Mouse (Mus musculus) forebrain, postnatal 0 days (tissue): ENCODE measurements at regions not wholly inside any gene's neighbourhood (a gene's known extent, or its start where the extent isn't known, plus 50 kb on each side); places are given as distances from the start of the nearest gene placed in this dataset.
A peak's percentile ranks its signal among the peaks of the same experiment; 100 is the strongest.
"Not testable (repeated sequence)": the region's sequence is repeated elsewhere in the genome, so short reads cannot be mapped to it uniquely, and the experiment has no call there.

ENCODE experiments used
- ATAC-seq: fragments of 200-750 bp; cut with Nextera tagmentation; 2 replicates; pipeline ENCODE4 v1.8.0; 2017; ENCODE audit warnings: mild to moderate bottlenecking, moderate library complexity
- DNase-seq: peaks from one replicate; pipeline ENCODE4 v3.0.0-alpha.2; 2015
- H3K27ac ChIP-seq: fragments of 300-500 bp; sonication (generic); 2 replicates; pipeline ENCODE4 v1.5.1; 2014; ENCODE audit warnings: low read depth, mild to moderate bottlenecking, antibody characterized with exemption, low read length, moderate library complexity, mixed read lengths
- H3K27me3 ChIP-seq: fragments of 300-500 bp; sonication (generic); 2 replicates; pipeline ENCODE4 v1.6.1; 2014; ENCODE audit warnings: mild to moderate bottlenecking, low read length, mixed read lengths; ENCODE audit not compliant: insufficient read depth
- H3K36me3 ChIP-seq: fragments of 300-500 bp; sonication (generic); 2 replicates; pipeline ENCODE4 v1.6.1; 2014; ENCODE audit warnings: mild to moderate bottlenecking, moderate library complexity; ENCODE audit not compliant: insufficient read depth
- H3K4me1 ChIP-seq: fragments of 300-500 bp; sonication (generic); 2 replicates; pipeline ENCODE4 v1.6.1; 2014; ENCODE audit warnings: antibody characterized with exemption; ENCODE audit not compliant: insufficient read depth
- H3K4me2 ChIP-seq: fragments of 300-500 bp; sonication (generic); 2 replicates; pipeline ENCODE4 v1.6.1; 2014; ENCODE audit warnings: low read depth, mild to moderate bottlenecking, moderate library complexity
- H3K4me3 ChIP-seq: fragments of 300-500 bp; sonication (generic); 2 replicates; pipeline ENCODE4 v1.5.1; 2014; ENCODE audit warnings: low read depth, low read length, mixed read lengths
- H3K9ac ChIP-seq: fragments of 300-500 bp; sonication (generic); 2 replicates; pipeline ENCODE4 v1.6.1; 2014; ENCODE audit warnings: mild to moderate bottlenecking
- H3K9me3 ChIP-seq: fragments of 300-500 bp; sonication (generic); 2 replicates; pipeline ENCODE4 v1.6.1; 2016; ENCODE audit warnings: low read length
- CTCF ChIP-seq: sonication (generic); IDR thresholded peaks from 2 replicates; pipeline ENCODE4 v1.5.1; 2016; ENCODE audit warnings: antibody characterized with exemption, control low read depth, low read depth
- WGBS: fragments of 180-500 bp; shearing (Covaris S2); extraction: QIAGEN DNeasy Blood & Tissue Kit; methylation state at CpG from one replicate; pipeline ENCODE4 v1.1.7; 2014; 5-methylcytosine and 5-hydroxymethylcytosine counted together

DNA sequence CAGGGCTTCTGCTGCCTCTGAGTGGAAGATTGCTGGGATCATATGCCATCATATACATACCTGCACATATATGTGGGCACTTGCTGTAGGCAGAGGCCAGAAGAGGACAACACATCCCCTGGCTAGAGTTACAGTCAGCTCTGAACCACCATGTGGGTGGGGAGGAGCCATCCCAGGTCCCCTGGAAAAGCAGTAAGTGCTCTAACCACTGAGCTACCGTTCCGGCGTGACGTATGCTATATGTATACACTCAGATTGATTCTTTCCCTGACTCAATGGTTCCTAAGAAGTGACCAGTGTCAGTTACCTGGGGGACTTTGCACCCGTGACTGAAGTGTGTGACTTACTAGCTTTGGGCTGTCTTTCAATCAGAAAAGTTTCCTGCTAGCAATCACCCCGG is 104.6 kb downstream of the Sox2 start:
- no peak for ATAC-seq
- H3K27ac ChIP-seq = no peak overlapping the region
- WGBS = 96% methylated on average over 6 of the region's 6 CpGs
- H3K9ac ChIP-seq = no peak overlapping the region
- no peaks in the 10 kb centered on the region for H3K27me3 ChIP-seq
- H3K4me1 ChIP-seq = peaks cover 3% of the 10 kb centered on the region; the same call in 1 of the 2 replicates
- no peak for DNase-seq
- no peaks in the 10 kb centered on the region for H3K36me3 ChIP-seq
- no peak overlapping the region for H3K4me3 ChIP-seq
- no peak overlapping the region for H3K4me2 ChIP-seq
- no peaks in the 10 kb centered on the region for H3K9me3 ChIP-seq
- no peak for TF ChIP-seq CTCF

DNA sequence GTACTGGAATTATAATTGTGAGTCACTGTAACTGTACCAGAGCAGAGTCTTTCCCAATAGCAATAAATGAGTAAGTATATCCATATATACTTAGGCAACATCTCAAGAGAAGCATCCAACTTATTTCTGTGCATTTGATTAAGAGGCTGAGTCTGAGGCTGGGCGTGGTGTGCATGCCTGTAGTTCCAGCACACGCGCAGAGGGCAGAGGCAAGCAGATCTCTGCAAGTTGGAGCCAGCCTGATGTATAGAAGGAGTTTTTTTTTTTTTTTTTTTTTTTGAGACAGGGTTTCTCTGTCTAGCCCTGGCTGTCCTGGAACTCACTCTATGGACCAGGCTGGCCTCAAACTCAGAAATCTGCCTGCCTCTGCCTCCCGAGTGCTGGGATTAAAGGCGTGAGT is 105.1 kb downstream of the Sox2 start:
- not testable (repeated sequence) for H3K4me2 ChIP-seq, ATAC-seq, DNase-seq, H3K36me3 ChIP-seq, H3K27me3 ChIP-seq, H3K9ac ChIP-seq, H3K4me1 ChIP-seq, H3K9me3 ChIP-seq, H3K4me3 ChIP-seq, H3K27ac ChIP-seq
- 96% methylated on average over 5 of the region's 5 CpGs for WGBS

DNA sequence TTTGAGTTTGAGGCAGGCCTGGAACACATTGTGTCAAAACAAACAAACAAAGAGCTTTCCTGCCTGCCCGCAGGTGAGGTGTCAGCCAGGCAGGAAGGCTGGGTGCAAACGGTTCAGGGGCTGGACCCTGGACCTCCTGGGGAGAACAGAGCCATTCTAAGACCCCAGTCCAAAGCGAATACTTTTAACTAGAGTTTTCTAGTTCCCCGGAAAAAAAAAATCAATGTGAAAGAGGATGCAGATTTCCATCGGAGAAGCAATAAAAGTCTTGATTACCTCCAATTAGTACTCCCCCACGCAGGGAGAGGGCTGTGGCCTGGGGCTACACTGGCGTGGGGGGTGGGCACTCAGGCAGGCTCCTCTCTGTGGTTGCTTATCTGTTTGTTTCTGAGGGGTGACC is 106.4 kb downstream of the Sox2 start:
- TF ChIP-seq CTCF = no peak
- Histone ChIP-seq H3K4me2 (no peak overlapping the region), H3K9me3 (no peaks in the 10 kb centered on the region), H3K4me1 (no peaks in the 10 kb centered on the region), H3K36me3 (no peaks in the 10 kb centered on the region), H3K4me3 (no peak overlapping the region), H3K27ac (no peak overlapping the region), H3K9ac (no peak overlapping the region), H3K27me3 (no peaks in the 10 kb centered on the region)
- ATAC-seq (no peak), DNase-seq (no peak)
- 27% methylated on average over 7 of the region's 7 CpGs for WGBS

DNA sequence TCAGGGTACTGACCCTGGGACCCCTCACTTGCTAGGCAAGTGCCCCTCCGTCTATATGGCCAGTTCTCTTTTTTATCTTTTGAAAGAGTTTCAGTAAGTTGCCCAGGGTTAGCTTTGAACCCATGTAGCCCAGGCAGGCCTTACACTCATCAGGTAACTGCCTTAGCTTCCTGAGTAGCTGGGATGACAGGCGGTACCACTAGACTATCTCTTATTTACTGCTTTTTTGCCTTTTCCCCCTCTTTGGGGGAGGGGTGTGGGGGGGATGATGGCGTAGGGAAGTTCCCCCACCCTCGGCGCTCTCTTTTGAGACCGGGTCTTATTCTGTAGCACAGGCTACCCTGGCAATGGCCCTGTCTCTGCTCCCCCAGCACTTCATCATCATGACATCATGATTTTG is 106.9 kb downstream of the Sox2 start:
- Histone ChIP-seq H3K36me3 (no peaks in the 10 kb centered on the region), H3K27ac (no peak overlapping the region), H3K27me3 (no peaks in the 10 kb centered on the region), H3K4me1 (no peaks in the 10 kb centered on the region), H3K4me3 (no peak overlapping the region), H3K9ac (no peak overlapping the region), H3K4me2 (no peak overlapping the region), H3K9me3 (no peaks in the 10 kb centered on the region)
- DNase-seq (no peak), ATAC-seq (no peak)
- no peak for TF ChIP-seq CTCF
- WGBS = 85% methylated on average over 6 of the region's 6 CpGs

DNA sequence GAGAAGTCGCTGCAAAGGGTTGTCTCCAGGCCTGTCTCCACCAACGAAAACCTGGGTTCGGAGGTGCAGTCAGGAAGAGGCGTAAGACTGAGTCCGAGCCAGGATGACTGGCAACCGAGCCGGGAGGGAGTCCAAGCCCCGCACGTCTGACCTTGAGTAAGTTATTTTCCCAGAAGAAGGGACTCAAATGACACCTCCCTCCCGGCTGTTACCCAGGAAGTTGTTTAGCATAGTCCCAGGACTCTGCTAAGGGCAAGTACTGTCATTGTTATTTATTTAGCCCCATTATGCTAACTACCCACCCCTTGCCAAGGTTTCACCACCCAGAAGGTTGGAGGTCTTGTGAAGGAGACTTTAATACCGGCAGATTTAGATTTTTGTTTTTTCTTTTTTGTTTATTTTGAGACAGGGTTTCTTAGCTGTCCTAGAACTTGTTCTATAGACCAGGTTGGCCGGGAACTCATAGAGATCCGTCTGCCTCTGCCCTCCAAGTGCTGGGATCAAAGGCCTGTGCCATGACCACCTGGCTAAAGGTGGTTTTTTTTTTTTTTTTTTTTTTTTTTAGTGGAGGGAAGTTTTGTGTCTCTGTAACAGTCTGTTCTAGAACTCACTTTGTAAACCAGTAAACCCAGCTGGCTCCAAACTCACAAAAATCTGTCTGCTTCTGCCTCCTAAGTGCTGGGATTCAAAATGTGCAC is 107.8 kb downstream of the Sox2 start:
- H3K27me3 ChIP-seq = no peaks in the 10 kb centered on the region
- no peak for TF ChIP-seq CTCF
- no peak overlapping the region for H3K27ac ChIP-seq
- ATAC-seq = no peak
- H3K36me3 ChIP-seq = no peaks in the 10 kb centered on the region
- H3K9ac ChIP-seq = no peak overlapping the region
- WGBS = 55% methylated on average over 13 of the region's 13 CpGs
- DNase-seq = no peak
- no peaks in the 10 kb centered on the region for H3K4me1 ChIP-seq
- no peaks in the 10 kb centered on the region for H3K9me3 ChIP-seq
- H3K4me3 ChIP-seq = no peak overlapping the region
- no peak overlapping the region for H3K4me2 ChIP-seq

DNA sequence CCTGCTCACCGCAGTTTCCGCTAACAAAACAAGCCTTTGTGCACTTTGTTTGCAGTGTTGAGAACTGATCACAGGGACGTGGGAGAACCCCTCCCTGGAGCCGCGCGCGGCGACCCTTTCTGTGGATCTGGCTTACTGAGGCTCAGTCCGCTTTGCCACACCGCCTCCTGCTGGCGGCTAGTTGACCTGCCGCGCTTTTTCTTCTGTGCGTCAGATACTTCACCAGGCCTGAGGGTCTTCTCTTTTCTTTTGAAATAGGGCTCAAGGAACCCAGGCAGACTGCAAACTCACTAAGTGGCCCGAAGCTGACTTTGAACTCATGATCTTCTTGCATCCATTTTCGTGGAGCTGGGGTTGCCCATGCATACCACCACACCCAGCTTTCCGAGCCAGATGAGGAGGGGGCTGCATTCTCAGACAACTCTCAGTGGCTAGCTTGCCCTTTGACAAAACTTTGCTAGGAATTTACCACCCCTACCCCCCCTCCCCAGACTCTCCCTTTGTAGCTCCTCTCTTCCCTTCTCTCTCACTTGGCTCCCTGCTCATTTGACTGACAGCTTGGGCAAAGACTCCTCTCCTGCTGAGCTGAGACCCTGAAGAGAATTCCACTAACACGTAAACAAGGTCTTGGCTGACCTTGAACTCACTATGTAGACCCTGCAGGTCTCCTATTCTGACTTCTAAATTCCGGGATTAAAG is 109.9 kb downstream of the Sox2 start:
- Histone ChIP-seq H3K4me2 (no peak overlapping the region), H3K4me3 (no peak overlapping the region), H3K4me1 (no peaks in the 10 kb centered on the region), H3K27ac (no peak overlapping the region), H3K27me3 (no peaks in the 10 kb centered on the region), H3K36me3 (no peaks in the 10 kb centered on the region), H3K9me3 (no peaks in the 10 kb centered on the region), H3K9ac (no peak overlapping the region)
- DNase-seq = no peak
- ATAC-seq = no peak
- 82% methylated on average over 19 of the region's 19 CpGs for WGBS
- TF ChIP-seq CTCF = 0 out of 2 replicates have a peak, but pooled peaks have one; percentile 3

DNA sequence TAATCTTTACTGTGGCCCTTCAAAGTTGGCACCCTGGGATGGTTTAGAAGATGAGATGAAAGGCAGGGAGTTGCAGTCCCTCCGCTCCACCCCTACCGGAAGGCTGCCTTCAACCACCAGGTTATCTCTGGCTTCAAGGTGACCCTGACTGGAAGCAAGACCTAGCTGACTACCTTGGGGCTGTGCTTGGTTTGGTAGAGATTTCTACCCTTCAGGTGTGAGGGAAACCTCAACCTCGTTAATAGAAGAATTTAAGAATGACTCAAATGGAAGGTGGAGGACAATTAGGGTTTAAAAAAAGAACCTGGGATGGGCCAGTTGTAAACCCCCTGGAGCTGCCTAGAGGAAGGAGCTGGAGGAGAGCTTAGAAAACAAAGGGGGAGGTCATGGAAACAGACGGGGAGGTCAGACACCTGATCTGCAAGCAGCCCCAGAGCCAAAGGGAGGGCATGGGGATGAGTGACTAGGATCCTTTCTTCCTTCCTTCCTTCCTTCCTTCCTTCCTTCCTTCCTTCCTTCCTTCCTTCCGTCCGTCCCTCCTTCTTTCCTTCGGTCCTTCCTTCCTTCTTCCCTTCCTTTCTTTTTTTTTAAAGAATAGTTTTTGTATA is 111.1 kb downstream of the Sox2 start:
- 67% methylated on average over 7 of the region's 7 CpGs for WGBS
- Histone ChIP-seq H3K36me3 (no peaks in the 10 kb centered on the region), H3K4me3 (no peak overlapping the region), H3K27me3 (no peaks in the 10 kb centered on the region), H3K4me2 (no peak overlapping the region), H3K4me1 (no peaks in the 10 kb centered on the region), H3K9ac (no peak overlapping the region), H3K27ac (no peak overlapping the region), H3K9me3 (no peaks in the 10 kb centered on the region)
- no peak for TF ChIP-seq CTCF
- ATAC-seq (no peak), DNase-seq (no peak)
